Mouse (Mus musculus) stomach, embryonic 14.5 days (tissue): Measurements from ENCODE around the gene Slc39a7. TPM values are rescaled to one million over a fixed set of nuclear protein-coding genes. Genes with fewer than 3 reads are reported as not detected.
A peak's percentile ranks its signal among the peaks of the same experiment; 100 is the strongest.

Experiments used
- ATAC-seq: fragments of 200-750 bp; cut with Nextera tagmentation; 2 replicates; pipeline ENCODE4 v1.8.0; 2017; ENCODE audit warnings: low read depth, moderate TSS enrichment; ENCODE audit not compliant: insufficient number of reproducible peaks, insufficient read depth, low FRiP score
- H3K27ac ChIP-seq: fragments of 300-500 bp; sonication (generic); 2 replicates; pipeline ENCODE4 v1.5.1; 2014; ENCODE audit warnings: mild to moderate bottlenecking, low read length, moderate library complexity, mixed read lengths
- H3K27me3 ChIP-seq: fragments of 300-500 bp; sonication (generic); 2 replicates; pipeline ENCODE4 v1.6.1; 2014; ENCODE audit warnings: low read length, control low read depth, mixed read lengths; ENCODE audit not compliant: control insufficient read depth, insufficient read depth
- H3K36me3 ChIP-seq: fragments of 300-500 bp; sonication (generic); 2 replicates; pipeline ENCODE4 v1.6.1; 2014; ENCODE audit warnings: mild to moderate bottlenecking, control low read depth, low read length, moderate library complexity, mixed read lengths; ENCODE audit not compliant: control insufficient read depth, insufficient read depth
- H3K4me1 ChIP-seq: fragments of 300-500 bp; sonication (generic); 2 replicates; pipeline ENCODE4 v1.6.1; 2014; ENCODE audit warnings: low read length, control low read depth, mixed read lengths; ENCODE audit not compliant: control insufficient read depth, insufficient read depth
- H3K4me2 ChIP-seq: fragments of 300-500 bp; sonication (generic); replicated peaks from 2 replicates; pipeline ENCODE4 v1.6.1; 2014; ENCODE audit warnings: low read depth, low read length, control low read depth
- H3K4me3 ChIP-seq: fragments of 300-500 bp; sonication (generic); 2 replicates; pipeline ENCODE4 v1.5.1; 2014; ENCODE audit warnings: low read depth, low read length, control low read depth
- H3K9ac ChIP-seq: fragments of 300-500 bp; sonication (generic); replicated peaks from 2 replicates; pipeline ENCODE4 v1.6.1; 2014; ENCODE audit warnings: low read depth, mild to moderate bottlenecking, control low read depth, low read length, moderate library complexity, mixed read lengths
- H3K9me3 ChIP-seq: fragments of 300-500 bp; sonication (generic); 2 replicates; pipeline ENCODE4 v1.6.1; 2016; ENCODE audit warnings: low read depth, low read length, control low read depth; ENCODE audit not compliant: control insufficient read depth
- WGBS: fragments of 180-500 bp; shearing (Covaris S2); extraction: QIAGEN DNeasy Blood & Tissue Kit; methylation state at CpG from one replicate; pipeline ENCODE4 v1.1.7; 2014; 5-methylcytosine and 5-hydroxymethylcytosine counted together
- polyA plus RNA-seq: library from polyadenylated mRNA; unstranded; fragments of >200 nt; fragmentation: Nextera tagmentation; extraction: Ambion mirVana; gene quantifications from 2 replicates; pipeline ENCODE4 v1.2.1, GENCODE M21; 2014

Slc39a7 gene
- polyA plus RNA-seq, 1 experiment from 2014 or later, result 81.3 TPM

- Histone ChIP-seq H3K9me3 (no peaks in the 10 kb centered on the region), H3K9ac (no peak overlapping the region), H3K36me3 (no peaks in the 10 kb centered on the region), H3K4me3 (no peak overlapping the region), H3K27ac (no peak overlapping the region), H3K27me3 (no peaks in the 10 kb centered on the region), H3K4me2 (no peak overlapping the region), H3K4me1 (no peaks in the 10 kb centered on the region)
- ATAC-seq, result no peak
- 57% methylated on average over 7 of the region's 7 CpGs for WGBS
These were observed 25.7 kb upstream of the Slc39a7 start for GRCm38 (mm10) chr17:34057224-34057623.

GRCm38 (mm10) chr17:34047404-34048050 is 16.0 kb upstream of the Slc39a7 start:
- Histone ChIP-seq H3K4me1 (no peaks in the 10 kb centered on the region), H3K9ac (no peak overlapping the region), H3K4me2 (no peak overlapping the region), H3K27me3 (no peaks in the 10 kb centered on the region), H3K27ac (no peak overlapping the region), H3K9me3 (no peaks in the 10 kb centered on the region), H3K4me3 (no peak overlapping the region), H3K36me3 (no peaks in the 10 kb centered on the region)
- 91% methylated on average over 5 of the region's 5 CpGs for WGBS
- no peak for ATAC-seq

- Histone ChIP-seq H3K4me1 (0 out of 2 replicates have a peak, but pooled peaks cover 7% of the 10 kb centered on the region), H3K27ac (no peak overlapping the region), H3K4me2 (no peak overlapping the region), H3K9me3 (no peaks in the 10 kb centered on the region), H3K4me3 (no peak overlapping the region), H3K36me3 (no peaks in the 10 kb centered on the region), H3K27me3 (no peaks in the 10 kb centered on the region), H3K9ac (no peak overlapping the region)
- no peak for ATAC-seq
- WGBS, result 77% methylated on average over 14 of the region's 14 CpGs
These were observed 14.5 kb upstream of the Slc39a7 start for GRCm38 (mm10) chr17:34045941-34046340.

DNA sequence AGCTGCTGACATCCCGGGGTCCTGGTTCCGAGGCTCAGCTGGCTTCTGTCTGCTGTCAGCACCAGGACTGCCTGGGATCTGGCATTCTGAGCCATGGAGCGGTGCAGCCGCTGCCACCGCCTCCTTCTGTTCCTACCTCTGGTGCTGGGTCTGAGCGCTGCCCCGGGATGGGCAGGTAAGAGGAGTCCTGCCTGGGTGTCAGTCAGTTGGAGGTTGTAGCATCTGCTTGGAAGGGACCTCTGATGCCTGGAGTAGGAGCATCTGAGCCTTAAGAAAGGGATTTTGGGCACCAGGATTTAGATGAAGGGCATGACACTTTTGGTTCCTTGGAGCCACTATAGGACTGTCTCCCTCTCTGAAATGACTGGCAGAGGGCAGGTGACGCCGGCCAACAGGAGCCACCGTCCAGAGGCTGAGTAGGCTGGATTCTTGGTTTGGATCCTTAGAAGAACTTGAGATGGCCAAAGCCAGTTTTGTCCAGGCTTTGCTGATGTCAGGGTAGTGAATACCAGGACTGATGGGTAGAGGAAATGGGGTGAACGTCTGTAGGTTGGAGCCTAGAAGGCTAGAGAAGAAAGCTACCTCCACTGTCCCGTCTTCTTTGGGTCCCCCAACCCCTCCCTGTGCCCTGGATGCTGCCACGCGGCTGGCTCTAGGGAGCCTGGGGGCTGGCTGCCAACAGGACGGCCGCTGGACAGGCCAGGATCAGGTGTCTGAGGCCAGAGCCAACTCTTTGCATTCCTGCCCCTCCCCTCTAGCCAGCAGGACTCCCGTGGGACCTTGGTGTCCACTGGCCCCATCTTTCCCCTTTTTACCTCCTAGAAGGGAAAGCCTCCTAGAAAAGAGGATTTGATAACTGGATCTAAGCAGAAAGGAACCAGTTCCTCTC is 8.3 kb upstream of the Slc39a7 start:
- Histone ChIP-seq H3K36me3 (peaks cover 26% of the 10 kb centered on the region), H3K4me1 (peaks cover 30% of the 10 kb centered on the region; the same call in 1 of the 2 replicates), H3K27ac (no peak overlapping the region), H3K27me3 (no peaks in the 10 kb centered on the region), H3K4me2 (peak overlapping the region; percentile 40; the same call in 1 of the 2 replicates), H3K4me3 (0 out of 2 replicates have a peak overlapping the region, but pooled peaks have one; percentile 12), H3K9ac (no peak overlapping the region), H3K9me3 (no peaks in the 10 kb centered on the region)
- WGBS, result 24% methylated on average over 17 of the region's 17 CpGs
- no peak for ATAC-seq

DNA sequence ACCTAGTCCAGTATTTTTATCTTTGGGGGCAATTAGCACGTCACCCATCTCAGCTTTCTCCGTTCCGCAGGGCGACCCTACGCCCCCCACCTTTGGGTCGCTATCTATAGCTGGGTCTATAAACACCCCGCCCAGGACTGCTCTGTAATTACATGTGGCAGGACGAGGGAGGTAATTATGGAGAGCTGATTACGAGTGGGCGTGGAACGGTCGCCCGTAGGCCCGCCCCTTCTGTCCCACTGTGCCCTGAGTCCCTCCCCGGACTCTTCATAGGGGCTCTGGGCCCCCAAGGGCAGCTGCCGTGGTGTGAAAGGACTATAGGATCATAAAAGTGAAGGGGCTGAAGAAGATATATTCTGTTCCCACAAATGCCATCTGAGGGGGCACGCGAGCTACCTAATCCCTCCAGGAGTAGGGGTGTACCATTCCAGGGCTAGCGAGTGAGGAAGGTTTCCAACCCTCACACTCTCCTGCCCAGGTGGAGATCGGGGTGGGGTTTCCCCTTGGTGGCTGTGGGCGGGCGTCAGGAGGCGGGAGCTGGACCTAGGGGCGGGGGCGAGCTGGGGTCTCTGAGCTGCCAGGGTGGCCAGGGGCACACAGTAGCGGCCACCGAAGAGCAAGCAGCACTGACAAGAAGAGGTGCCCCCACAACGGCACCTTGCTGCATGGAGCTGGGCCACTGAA is 7.5 kb upstream of the Slc39a7 start, which contains the start of gene Col11a2:
TSS of gene Col11a2 (plus strand) at position 560 of the 684 bp plus-strand sequence.
- peak within 1 kb of the TSS; percentile 12; the same call in 1 of the 2 replicates for H3K4me3 ChIP-seq
- peak; percentile 10; the same call in 1 of the 2 replicates for ATAC-seq
- peaks cover 33% of the 10 kb centered on the region for H3K36me3 ChIP-seq
- no peak within 1 kb of the TSS for H3K27ac ChIP-seq
- WGBS, result 9% methylated on average over 28 of the region's 28 CpGs
- peak within 1 kb of the TSS; percentile 40 for H3K4me2 ChIP-seq
- H3K9ac ChIP-seq, result peak within 1 kb of the TSS; percentile 30; the same call in 1 of the 2 replicates
- peaks cover 30% of the 10 kb centered on the region; the same call in 1 of the 2 replicates for H3K4me1 ChIP-seq
- H3K27me3 ChIP-seq, result no peaks in the 10 kb centered on the region
- H3K9me3 ChIP-seq, result no peaks in the 10 kb centered on the region

DNA sequence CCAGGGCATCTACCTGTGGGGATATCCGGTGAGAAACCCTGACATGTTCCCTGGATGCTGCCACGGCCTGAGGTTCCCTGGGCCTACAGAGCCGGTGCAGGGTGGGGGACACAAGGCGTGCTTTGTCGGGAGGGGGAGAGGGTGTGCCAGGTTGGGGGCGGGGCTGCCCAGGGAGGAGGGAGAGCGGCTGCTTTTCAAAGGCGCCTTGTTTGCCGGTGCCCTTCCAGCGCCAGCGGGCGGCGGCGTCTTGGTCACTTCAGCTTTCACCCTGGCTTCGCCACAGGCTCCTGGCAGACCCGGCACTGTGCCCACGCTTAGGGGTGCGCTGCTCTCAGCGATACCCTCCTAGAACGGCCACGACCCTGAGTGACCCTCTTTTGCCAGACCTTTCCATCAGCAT is 7.0 kb upstream of the Slc39a7 start:
- H3K4me2 ChIP-seq, result peak overlapping the region; percentile 40
- WGBS, result 21% methylated on average over 21 of the region's 21 CpGs
- H3K4me3 ChIP-seq, result peak overlapping the region; percentile 12; the same call in 1 of the 2 replicates
- peaks cover 36% of the 10 kb centered on the region for H3K36me3 ChIP-seq
- no peaks in the 10 kb centered on the region for H3K27me3 ChIP-seq
- H3K9ac ChIP-seq, result peak overlapping the region; percentile 30; the same call in 1 of the 2 replicates
- peaks cover 30% of the 10 kb centered on the region; the same call in 1 of the 2 replicates for H3K4me1 ChIP-seq
- no peak overlapping the region for H3K27ac ChIP-seq
- no peaks in the 10 kb centered on the region for H3K9me3 ChIP-seq
- no peak for ATAC-seq

GRCm38 (mm10) chr17:34037241-34037640 is 5.8 kb upstream of the Slc39a7 start:
- Histone ChIP-seq H3K9me3 (no peaks in the 10 kb centered on the region), H3K27ac (no peak overlapping the region), H3K4me3 (no peak overlapping the region), H3K4me2 (no peak overlapping the region), H3K36me3 (peaks cover 36% of the 10 kb centered on the region), H3K27me3 (no peaks in the 10 kb centered on the region), H3K4me1 (peaks cover 37% of the 10 kb centered on the region), H3K9ac (no peak overlapping the region)
- no peak for ATAC-seq
- WGBS, result 88% methylated on average over 7 of the region's 7 CpGs

DNA sequence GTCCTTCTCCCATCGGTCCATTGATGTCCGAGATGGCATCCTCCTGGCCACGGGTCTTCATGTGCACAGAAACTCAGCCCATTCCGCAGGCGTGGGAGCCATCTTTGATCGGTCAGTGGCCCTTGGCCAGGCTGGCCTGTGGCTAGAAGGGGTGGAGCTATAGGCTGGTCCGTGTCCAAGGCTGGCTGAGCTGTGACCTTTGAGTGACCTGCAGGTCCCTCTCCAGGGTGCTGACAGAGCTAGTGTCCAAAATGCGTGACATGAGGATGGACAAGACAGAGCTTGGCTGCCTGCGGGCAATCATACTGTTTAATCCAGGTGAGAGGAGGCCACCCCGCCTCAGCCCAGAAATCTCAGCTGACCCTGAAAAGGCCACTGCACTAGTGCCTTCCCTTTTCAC is 5.2 kb upstream of the Slc39a7 start:
- H3K9me3 ChIP-seq, result no peaks in the 10 kb centered on the region
- no peak overlapping the region for H3K27ac ChIP-seq
- peaks cover 36% of the 10 kb centered on the region for H3K36me3 ChIP-seq
- no peaks in the 10 kb centered on the region for H3K27me3 ChIP-seq
- H3K4me2 ChIP-seq, result no peak overlapping the region
- ATAC-seq, result no peak
- 76% methylated on average over 10 of the region's 10 CpGs for WGBS
- H3K4me1 ChIP-seq, result peaks cover 34% of the 10 kb centered on the region
- H3K9ac ChIP-seq, result no peak overlapping the region
- H3K4me3 ChIP-seq, result no peak overlapping the region
